Mouse (Mus musculus) layer of hippocampus, adult 2 months (tissue): ENCODE results near the gene Nudt1. TPM values are rescaled to one million over a fixed set of nuclear protein-coding genes. Genes with fewer than 3 reads are reported as not detected.

Experiments
- DNase-seq, 2 experiments: peaks; one replicate each; pipeline ENCODE4 v3.0.0; 2022; ENCODE audit warnings: low spot score in 2 of 2
- H3K27ac ChIP-seq: fragments of 200-600 bp; 2 replicates; pipeline ENCODE4 v1.8.1; 2022
- H3K4me3 ChIP-seq: fragments of 200-600 bp; 2 replicates; pipeline ENCODE4 v1.8.1; 2022; ENCODE audit warnings: mild to moderate bottlenecking
- CTCF ChIP-seq: fragments of 200-600 bp; conservative IDR thresholded peaks from 2 replicates; pipeline ENCODE4 v1.8.1; 2022; ENCODE audit warnings: antibody characterized with exemption, mild to moderate bottlenecking, moderate library complexity
- total RNA-seq, 2 experiments: library from RNA; stranded (reverse); gene quantifications; 2 replicates each; pipeline ENCODE4 v1.2.3; 2021

Nudt1 gene
- total RNA-seq, 2 experiments from 2014 or later: 3.7 to 3.8 TPM

- DNase-seq: no peak
- peak overlapping the region; percentile 66 for H3K4me3 ChIP-seq
- TF ChIP-seq CTCF: no peak
- peak overlapping the region; percentile 81 for H3K27ac ChIP-seq
Measured at GRCm38 (mm10) chr5:140321756-140322575, 510 bp downstream of the Nudt1 start.

GRCm38 (mm10) chr5:140324058-140324457 lies 2.6 kb downstream of the Nudt1 start:
- no peak for DNase-seq
- TF ChIP-seq CTCF: no peak
- Histone ChIP-seq H3K4me3 (no peak overlapping the region), H3K27ac (no peak overlapping the region)

- Histone ChIP-seq H3K4me3 (peak within 1 kb of the TSS; percentile 93), H3K27ac (peak within 1 kb of the TSS; percentile 90)
- peak; percentile 63 to 79 for DNase-seq
- TF ChIP-seq CTCF: peak; percentile 90
Measured at GRCm38 (mm10) chr5:140331615-140332512, 10.4 kb downstream of the Nudt1 start, which contains the start of gene Mrm2. TSS of gene Mrm2 (minus strand) at chr5:140331898.

- DNase-seq: no peak
- H3K4me3 ChIP-seq: no peak overlapping the region
- TF ChIP-seq CTCF: no peak
- H3K27ac ChIP-seq: no peak overlapping the region
Measured at GRCm38 (mm10) chr5:140332519-140332918, 11.1 kb downstream of the Nudt1 start.

DNA sequence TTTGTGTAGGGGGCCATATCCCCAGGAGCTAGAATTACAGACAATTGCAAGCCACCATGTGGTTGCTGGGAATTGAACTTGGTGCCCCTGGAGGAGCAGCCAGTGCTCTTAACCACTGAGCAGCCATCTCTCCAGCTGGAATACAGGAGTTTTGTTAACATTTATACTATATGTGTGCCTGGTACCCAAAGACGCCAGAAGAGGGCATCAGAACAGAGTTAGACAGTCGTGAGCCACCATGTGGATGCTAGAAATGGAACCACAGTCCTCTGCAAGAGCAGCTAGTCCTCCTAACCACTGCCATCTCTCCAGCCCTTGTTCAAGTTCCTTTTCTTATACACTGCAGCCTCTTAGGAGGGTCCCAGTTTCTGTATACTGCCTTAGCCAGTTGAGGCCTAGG lies 12.2 kb downstream of the Nudt1 start:
- DNase-seq: no peak
- H3K27ac ChIP-seq: no peak overlapping the region
- TF ChIP-seq CTCF: peak; percentile 60
- H3K4me3 ChIP-seq: no peak overlapping the region

- Histone ChIP-seq H3K27ac (no peak overlapping the region), H3K4me3 (no peak overlapping the region)
- peak in 1 of 2 experiments; percentile 46 for DNase-seq
- peak; percentile 94 for TF ChIP-seq CTCF
Measured at GRCm38 (mm10) chr5:140336680-140337079, 15.2 kb downstream of the Nudt1 start.

GRCm38 (mm10) chr5:140338779-140339178 lies 17.3 kb downstream of the Nudt1 start:
- no peak for DNase-seq

GRCm38 (mm10) chr5:140339836-140340235 lies 18.4 kb downstream of the Nudt1 start:
- TF ChIP-seq CTCF: no peak
- Histone ChIP-seq H3K4me3 (no peak overlapping the region), H3K27ac (no peak overlapping the region)
- DNase-seq: no peak

More at GRCm38 (mm10) chr5:140338779-140339178, 17.3 kb downstream of the Nudt1 start:
- H3K4me3 ChIP-seq: no peak overlapping the region
- H3K27ac ChIP-seq: no peak overlapping the region
- peak; percentile 34 for TF ChIP-seq CTCF

DNA sequence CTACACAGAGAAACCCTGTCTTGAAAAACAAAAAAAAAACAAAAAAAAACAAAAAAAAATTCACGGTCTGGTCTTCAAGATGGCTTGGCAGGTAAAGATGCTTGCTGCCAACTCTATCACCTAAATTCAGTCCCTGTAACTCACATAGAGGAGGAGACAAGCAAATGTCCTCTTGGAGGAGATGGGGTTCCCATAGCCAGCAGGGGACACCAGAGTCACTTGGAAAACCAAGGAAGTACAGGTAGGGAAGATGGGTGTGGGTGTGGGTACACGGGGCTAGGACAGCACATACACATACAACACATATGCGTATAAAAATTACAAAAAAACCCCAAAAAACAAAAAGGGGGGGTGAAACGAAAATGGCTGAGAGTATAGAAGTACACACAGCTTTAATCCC lies 21.4 kb downstream of the Nudt1 start:
- TF ChIP-seq CTCF: peak; percentile 21; the same call in 1 of the 2 replicates
- Histone ChIP-seq H3K4me3 (no peak overlapping the region), H3K27ac (no peak overlapping the region)
- DNase-seq: no peak

GRCm38 (mm10) chr5:140345244-140345643 lies 23.8 kb downstream of the Nudt1 start:
- Histone ChIP-seq H3K4me3 (no peak overlapping the region), H3K27ac (no peak overlapping the region)
- no peak for DNase-seq
- TF ChIP-seq CTCF: no peak

DNA sequence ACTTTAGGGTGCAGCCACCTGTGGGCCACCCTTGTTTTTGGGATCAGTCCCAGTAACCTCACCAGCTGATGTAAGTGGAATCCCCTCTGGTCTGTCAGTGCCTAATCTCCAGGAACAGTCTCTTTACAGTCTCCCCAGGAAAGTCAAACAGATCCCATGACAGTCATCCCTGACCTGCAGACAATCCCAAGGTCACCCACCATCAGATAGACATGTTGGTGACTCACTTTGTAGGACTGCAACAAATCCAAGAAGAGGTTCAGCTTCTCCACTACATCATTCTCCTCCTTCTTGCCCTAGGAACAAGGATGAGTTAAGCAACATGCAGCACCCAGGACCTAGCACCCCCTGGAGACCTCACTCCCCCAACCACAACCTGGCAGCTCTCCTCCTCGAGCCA lies 24.6 kb downstream of the Nudt1 start:
- no peak for DNase-seq
- no peak for TF ChIP-seq CTCF
- no peak overlapping the region for H3K27ac ChIP-seq
- no peak overlapping the region for H3K4me3 ChIP-seq

DNA sequence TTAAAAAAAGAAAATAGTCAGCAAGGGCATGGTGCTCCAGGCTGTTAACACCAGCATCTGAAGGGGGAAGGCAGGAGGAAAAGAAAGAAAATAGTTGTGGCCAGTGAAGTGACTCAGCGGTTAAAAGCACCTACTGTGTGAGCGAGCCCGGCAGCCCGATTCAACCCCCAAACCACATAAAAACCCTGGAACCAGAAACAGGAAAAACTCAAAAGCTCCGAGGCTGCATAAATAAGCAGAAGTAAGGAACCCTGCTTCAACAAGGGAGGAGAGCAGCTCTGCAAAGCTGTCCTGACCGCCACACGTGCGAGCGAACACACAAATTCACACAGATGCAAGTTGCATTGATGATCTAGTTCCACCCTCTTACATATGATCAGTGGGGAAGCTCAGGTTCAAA lies 28.4 kb downstream of the Nudt1 start:
- H3K27ac ChIP-seq: no peak overlapping the region
- no peak overlapping the region for H3K4me3 ChIP-seq
- DNase-seq: no peak
- no peak for TF ChIP-seq CTCF
